Mouse (Mus musculus) hindbrain, embryonic 13.5 days (tissue): ENCODE results near the gene Eif2b1. TPM values are rescaled to one million over a fixed set of nuclear protein-coding genes. Genes with fewer than 3 reads are reported as not detected.
"Not testable (repeated sequence)": the region's sequence is repeated elsewhere in the genome, so short reads cannot be mapped to it uniquely, and the experiment has no call there.

Experiments used
- ATAC-seq: fragments of 200-750 bp; cut with Nextera tagmentation; 2 replicates; pipeline ENCODE4 v1.8.0; 2017; ENCODE audit warnings: moderate TSS enrichment; ENCODE audit not compliant: low FRiP score
- H3K27ac ChIP-seq: fragments of 300-500 bp; sonication (generic); 2 replicates; pipeline ENCODE4 v1.5.1; 2015; ENCODE audit warnings: inconsistent platforms, mild to moderate bottlenecking, moderate library complexity
- H3K27me3 ChIP-seq: fragments of 300-500 bp; sonication (generic); 2 replicates; pipeline ENCODE4 v1.6.1; 2015; ENCODE audit warnings: mild to moderate bottlenecking, inconsistent platforms
- H3K36me3 ChIP-seq: fragments of 300-500 bp; sonication (generic); 2 replicates; pipeline ENCODE4 v1.6.1; 2015; ENCODE audit warnings: mild to moderate bottlenecking, inconsistent platforms
- H3K4me1 ChIP-seq: fragments of 300-500 bp; sonication (generic); replicated peaks from 2 replicates; pipeline ENCODE4 v1.6.1; 2015; ENCODE audit warnings: inconsistent platforms
- H3K4me2 ChIP-seq: fragments of 300-500 bp; sonication (generic); 2 replicates; pipeline ENCODE4 v1.6.1; 2015; ENCODE audit warnings: inconsistent platforms, mild to moderate bottlenecking, moderate library complexity
- H3K4me3 ChIP-seq: fragments of 300-500 bp; sonication (generic); 2 replicates; pipeline ENCODE4 v1.5.1; 2015; ENCODE audit warnings: mild to moderate bottlenecking, inconsistent platforms
- H3K9ac ChIP-seq: fragments of 300-500 bp; sonication (generic); 2 replicates; pipeline ENCODE4 v1.6.1; 2015; ENCODE audit warnings: mild to moderate bottlenecking, inconsistent platforms
- H3K9me3 ChIP-seq: fragments of 300-500 bp; sonication (generic); 2 replicates; pipeline ENCODE4 v1.6.1; 2016; ENCODE audit warnings: inconsistent platforms
- WGBS: fragments of 180-500 bp; shearing (Covaris S2); methylation state at CpG from one replicate; pipeline ENCODE4 v1.1.7; 2015; 5-methylcytosine and 5-hydroxymethylcytosine counted together
- polyA plus RNA-seq: library from polyadenylated mRNA; unstranded; fragments of >200 nt; fragmentation: Nextera tagmentation; extraction: Ambion mirVana; gene quantifications from 2 replicates; pipeline ENCODE4 v1.2.1, GENCODE M21; 2015

Gene Eif2b1
- polyA plus RNA-seq = 65.7 and 72.0 TPM in 2 replicates

GRCm38 (mm10) chr5:124578633-124579317 is at the start of gene Eif2b1, which contains the start of gene Gtf2h3:
Gene Eif2b1 (minus strand): TSS chr5:124579131.
Gene Gtf2h3 (plus strand): TSS chr5:124579140.
- H3K4me1 ChIP-seq = peaks cover 32% of the 10 kb centered on the region
- H3K27me3 ChIP-seq = no peaks in the 10 kb centered on the region
- H3K9me3 ChIP-seq = no peaks in the 10 kb centered on the region
- ATAC-seq = peak; percentile 90
- peak within 1 kb of the TSS; percentile 80 for H3K9ac ChIP-seq
- peak within 1 kb of the TSS; percentile 89 for H3K4me2 ChIP-seq
- WGBS = 1% methylated on average over 51 of the region's 51 CpGs
- H3K4me3 ChIP-seq = peak within 1 kb of the TSS; percentile 80
- peak within 1 kb of the TSS; percentile 67; the same call in 1 of the 2 replicates for H3K27ac ChIP-seq
- peaks cover 49% of the 10 kb centered on the region for H3K36me3 ChIP-seq

- no peak for ATAC-seq
- WGBS = 93% methylated on average over 9 of the region's 9 CpGs
- Histone ChIP-seq H3K4me1 (peaks cover 8% of the 10 kb centered on the region), H3K4me3 (no peak overlapping the region), H3K9me3 (no peaks in the 10 kb centered on the region), H3K4me2 (no peak overlapping the region), H3K36me3 (peaks cover 38% of the 10 kb centered on the region), H3K27me3 (no peaks in the 10 kb centered on the region), H3K27ac (no peak overlapping the region), H3K9ac (no peak overlapping the region)
Observed at GRCm38 (mm10) chr5:124624291-124624690, 45.4 kb upstream of the Eif2b1 start.

GRCm38 (mm10) chr5:124622890-124623289 is 44.0 kb upstream of the Eif2b1 start:
- WGBS = 90% methylated on average over 15 of the region's 15 CpGs
- H3K9ac ChIP-seq = no peak overlapping the region
- H3K36me3 ChIP-seq = peaks cover 48% of the 10 kb centered on the region
- H3K4me3 ChIP-seq = no peak overlapping the region
- no peaks in the 10 kb centered on the region for H3K9me3 ChIP-seq
- ATAC-seq = no peak
- no peak overlapping the region for H3K27ac ChIP-seq
- peaks cover 1% of the 10 kb centered on the region for H3K4me1 ChIP-seq
- no peaks in the 10 kb centered on the region for H3K27me3 ChIP-seq
- H3K4me2 ChIP-seq = no peak overlapping the region

- Histone ChIP-seq H3K9ac (no peak overlapping the region), H3K4me2 (no peak overlapping the region), H3K36me3 (peaks cover 61% of the 10 kb centered on the region), H3K9me3 (no peaks in the 10 kb centered on the region), H3K4me3 (no peak overlapping the region), H3K27ac (no peak overlapping the region), H3K4me1 (no peaks in the 10 kb centered on the region), H3K27me3 (no peaks in the 10 kb centered on the region)
- ATAC-seq = no peak
- WGBS = 75% methylated on average over 13 of the region's 13 CpGs
Observed at GRCm38 (mm10) chr5:124621362-124621761, 42.4 kb upstream of the Eif2b1 start.

- ATAC-seq = no peak
- Histone ChIP-seq H3K4me2 (no peak overlapping the region), H3K27me3 (no peaks in the 10 kb centered on the region), H3K9me3 (no peaks in the 10 kb centered on the region), H3K4me3 (no peak overlapping the region), H3K9ac (no peak overlapping the region), H3K4me1 (no peaks in the 10 kb centered on the region), H3K36me3 (peaks cover 60% of the 10 kb centered on the region), H3K27ac (no peak overlapping the region)
- 91% methylated on average over 10 of the region's 10 CpGs for WGBS
Observed at GRCm38 (mm10) chr5:124618711-124619110, 39.8 kb upstream of the Eif2b1 start.

- Histone ChIP-seq H3K9me3 (no peaks in the 10 kb centered on the region), H3K4me3 (no peak overlapping the region), H3K27me3 (no peaks in the 10 kb centered on the region), H3K4me1 (no peaks in the 10 kb centered on the region), H3K27ac (no peak overlapping the region), H3K36me3 (peaks cover 69% of the 10 kb centered on the region), H3K9ac (no peak overlapping the region), H3K4me2 (no peak overlapping the region)
- 89% methylated on average over 11 of the region's 11 CpGs for WGBS
- no peak for ATAC-seq
Observed at GRCm38 (mm10) chr5:124614709-124615108, 35.8 kb upstream of the Eif2b1 start.

GRCm38 (mm10) chr5:124610965-124611364 is 32.0 kb upstream of the Eif2b1 start:
- H3K36me3 ChIP-seq = peaks cover 71% of the 10 kb centered on the region
- 75% methylated on average over 10 of the region's 10 CpGs for WGBS
- ATAC-seq = no peak

GRCm38 (mm10) chr5:124605041-124605622 is 26.2 kb upstream of the Eif2b1 start:
- Histone ChIP-seq H3K4me2 (no peak overlapping the region), H3K4me3 (no peak overlapping the region), H3K9ac (no peak overlapping the region), H3K9me3 (no peaks in the 10 kb centered on the region), H3K27ac (no peak overlapping the region), H3K4me1 (0 out of 2 replicates have a peak, but pooled peaks cover 1% of the 10 kb centered on the region), H3K27me3 (no peaks in the 10 kb centered on the region), H3K36me3 (peaks cover 73% of the 10 kb centered on the region)
- no peak for ATAC-seq
- WGBS = 90% methylated on average over 17 of the region's 17 CpGs

More at GRCm38 (mm10) chr5:124610965-124611364, 32.0 kb upstream of the Eif2b1 start:
- Histone ChIP-seq H3K9me3 (no peaks in the 10 kb centered on the region), H3K27ac (no peak overlapping the region), H3K4me1 (no peaks in the 10 kb centered on the region), H3K27me3 (no peaks in the 10 kb centered on the region), H3K4me2 (no peak overlapping the region), H3K4me3 (no peak overlapping the region), H3K9ac (no peak overlapping the region)

- no peaks in the 10 kb centered on the region for H3K9me3 ChIP-seq
- peaks cover 10% of the 10 kb centered on the region for H3K4me1 ChIP-seq
- peaks cover 66% of the 10 kb centered on the region for H3K36me3 ChIP-seq
Observed at GRCm38 (mm10) chr5:124604296-124604695, 25.4 kb upstream of the Eif2b1 start.

GRCm38 (mm10) chr5:124602349-124602748 is 23.4 kb upstream of the Eif2b1 start:
- no peak overlapping the region for H3K4me2 ChIP-seq
- H3K27me3 ChIP-seq = no peaks in the 10 kb centered on the region
- H3K9ac ChIP-seq = no peak overlapping the region
- no peaks in the 10 kb centered on the region for H3K9me3 ChIP-seq
- ATAC-seq = no peak
- 75% methylated on average over 5 of the region's 5 CpGs for WGBS
- H3K36me3 ChIP-seq = peaks cover 50% of the 10 kb centered on the region
- H3K4me1 ChIP-seq = peaks cover 19% of the 10 kb centered on the region
- H3K27ac ChIP-seq = no peak overlapping the region
- H3K4me3 ChIP-seq = no peak overlapping the region

More at GRCm38 (mm10) chr5:124604296-124604695, 25.4 kb upstream of the Eif2b1 start:
- Histone ChIP-seq H3K27me3 (no peaks in the 10 kb centered on the region), H3K27ac (no peak overlapping the region), H3K4me3 (no peak overlapping the region), H3K9ac (no peak overlapping the region), H3K4me2 (no peak overlapping the region)
- WGBS = 94% methylated on average over 4 of the region's 4 CpGs
- ATAC-seq = no peak

GRCm38 (mm10) chr5:124599726-124600125 is 20.8 kb upstream of the Eif2b1 start:
- peak overlapping the region; percentile 90 for H3K4me3 ChIP-seq
- not testable (repeated sequence) for ATAC-seq

GRCm38 (mm10) chr5:124598224-124599174 is 19.6 kb upstream of the Eif2b1 start:
- peak; percentile 100 for ATAC-seq
- 6% methylated on average over 30 of the region's 30 CpGs for WGBS

More at GRCm38 (mm10) chr5:124599726-124600125, 20.8 kb upstream of the Eif2b1 start:
- Histone ChIP-seq H3K4me1 (peaks cover 19% of the 10 kb centered on the region), H3K4me2 (peak overlapping the region; percentile 98), H3K36me3 (peaks cover 53% of the 10 kb centered on the region), H3K9ac (0 out of 2 replicates have a peak overlapping the region, but pooled peaks have one; percentile 83)
- WGBS = 65% methylated on average over 8 of the region's 8 CpGs
- not testable (repeated sequence) for H3K27me3 ChIP-seq, H3K9me3 ChIP-seq, H3K27ac ChIP-seq

More at GRCm38 (mm10) chr5:124598224-124599174, 19.6 kb upstream of the Eif2b1 start:
- Histone ChIP-seq H3K4me3 (peak overlapping the region; percentile 90), H3K27me3 (no peaks in the 10 kb centered on the region), H3K27ac (peak overlapping the region; percentile 40; the same call in 1 of the 2 replicates), H3K9me3 (no peaks in the 10 kb centered on the region), H3K36me3 (peaks cover 55% of the 10 kb centered on the region), H3K4me2 (peak overlapping the region; percentile 98), H3K9ac (peak overlapping the region; percentile 83), H3K4me1 (peaks cover 19% of the 10 kb centered on the region)
